Mouse (Mus musculus): ENCODE results near the gene Stat1. TPM values are rescaled to one million over a fixed set of nuclear protein-coding genes. Genes with fewer than 3 reads are reported as not detected.

Gene Stat1
- polyA plus RNA-seq (2012; rRNA removed): 11.1 and 13.9 TPM in 2 replicates

GRCm38 (mm10) chr1:52118860-52119591, at the start of gene Stat1:
Gene Stat1, plus strand, starts transcription at chr1:52119440.

Other genes with a start within 250 kb of the Stat1 start
- gene Myo1b, start 203.4 kb upstream of the Stat1 start, polyA plus RNA-seq (2012; rRNA removed): 50.4 and 53.7 TPM in 2 replicates
- 0.48 and 0.60 TPM in 2 replicates for gene Stat4, start 132.3 kb upstream of the Stat1 start, polyA plus RNA-seq (2012; rRNA removed)
- 234 and 245 TPM in 2 replicates for gene Gls, start 113.8 kb downstream of the Stat1 start, polyA plus RNA-seq (2012; rRNA removed)

Measured in central nervous system, embryonic 18 days (tissue).